Mouse (Mus musculus) cerebellum, adult 2 months (tissue): ENCODE data around the gene Lingo3.

Source experiments
- CTCF ChIP-seq: fragments of 200-500 bp; IDR thresholded peaks from 2 replicates; pipeline ENCODE4 v1.5.1; 2011; ENCODE audit warnings: low read depth, mild to moderate bottlenecking, control low read depth, low read length, moderate library complexity, borderline replicate concordance; ENCODE audit not compliant: insufficient read depth
- POLR2A ChIP-seq: fragments of 200-500 bp; IDR thresholded peaks from 2 replicates; pipeline ENCODE4 v1.6.1; 2011; ENCODE audit warnings: low read length, control low read depth, borderline replicate concordance; ENCODE audit not compliant: insufficient read depth

GRCm38 (mm10) chr10:80808099-80808984 lies 35.5 kb downstream of the Lingo3 start:
- TF ChIP-seq CTCF, result no peak
- TF ChIP-seq POLR2A, result no peak
